Mouse (Mus musculus): ENCODE measurements around the gene Olfr732. TPM values are rescaled to one million over a fixed set of nuclear protein-coding genes. Genes with fewer than 3 reads are reported as not detected.

Olfr732 gene
- polyA plus RNA-seq (2015; fragmentation: Nextera tagmentation; extraction: Ambion mirVana) = not detected in 2 replicates

GRCm38 (mm10) chr14:50284106-50284505 is at the start of gene Olfr732:
Gene Olfr732, minus strand, starts transcription at chr14:50284206.

GRCm38 (mm10) chr14:50326661-50327060 is 42.7 kb upstream of the Olfr732 start, which contains the start of gene Olfr734:
Gene Olfr734, minus strand, starts transcription at chr14:50326761.

GRCm38 (mm10) chr14:50301422-50301821 is 17.4 kb upstream of the Olfr732 start, which contains the start of gene Olfr733:
Gene Olfr733, minus strand, starts transcription at chr14:50301522.

GRCm38 (mm10) chr14:50241766-50242165 is 42.2 kb downstream of the Olfr732 start, which contains the start of gene Olfr731:
Gene Olfr731, minus strand, starts transcription at chr14:50241866.

Other genes starting within 250 kb of the Olfr732 start
- not detected in 2 replicates for gene Olfr725, start 243.8 kb downstream of the Olfr732 start, polyA plus RNA-seq (2015; fragmentation: Nextera tagmentation; extraction: Ambion mirVana)
- gene Olfr726, start 193.3 kb downstream of the Olfr732 start, polyA plus RNA-seq (2015; fragmentation: Nextera tagmentation; extraction: Ambion mirVana) = not detected in 2 replicates
- gene Olfr727, start 161.0 kb downstream of the Olfr732 start, polyA plus RNA-seq (2015; fragmentation: Nextera tagmentation; extraction: Ambion mirVana) = not detected in 2 replicates
- gene Olfr728, start 141.5 kb downstream of the Olfr732 start, polyA plus RNA-seq (2015; fragmentation: Nextera tagmentation; extraction: Ambion mirVana) = not detected in 2 replicates
- not detected in 2 replicates for gene Olfr729, start 131.3 kb downstream of the Olfr732 start, polyA plus RNA-seq (2015; fragmentation: Nextera tagmentation; extraction: Ambion mirVana)
- gene Olfr730, start 96.0 kb downstream of the Olfr732 start, polyA plus RNA-seq (2015; fragmentation: Nextera tagmentation; extraction: Ambion mirVana) = not detected in 2 replicates
- gene Olfr731, start 42.3 kb downstream of the Olfr732 start, polyA plus RNA-seq (2015; fragmentation: Nextera tagmentation; extraction: Ambion mirVana) = not detected in 2 replicates
- not detected in 2 replicates for gene Olfr733, start 17.3 kb upstream of the Olfr732 start, polyA plus RNA-seq (2015; fragmentation: Nextera tagmentation; extraction: Ambion mirVana)
- not detected in 2 replicates for gene Olfr734, start 42.6 kb upstream of the Olfr732 start, polyA plus RNA-seq (2015; fragmentation: Nextera tagmentation; extraction: Ambion mirVana)
- not detected in 2 replicates for gene Olfr735, start 64.7 kb upstream of the Olfr732 start, polyA plus RNA-seq (2015; fragmentation: Nextera tagmentation; extraction: Ambion mirVana)
- gene Tlr11, start 73.7 kb upstream of the Olfr732 start, polyA plus RNA-seq (2015; fragmentation: Nextera tagmentation; extraction: Ambion mirVana) = not detected in 2 replicates
- gene Olfr736, start 97.0 kb upstream of the Olfr732 start, polyA plus RNA-seq (2015; fragmentation: Nextera tagmentation; extraction: Ambion mirVana) = not detected in 2 replicates
- gene Olfr738, start 123.4 kb upstream of the Olfr732 start, polyA plus RNA-seq (2015; fragmentation: Nextera tagmentation; extraction: Ambion mirVana) = not detected in 2 replicates
- gene Olfr739, start 134.4 kb upstream of the Olfr732 start, polyA plus RNA-seq (2015; fragmentation: Nextera tagmentation; extraction: Ambion mirVana) = not detected in 2 replicates
- gene Olfr740, start 161.3 kb upstream of the Olfr732 start, polyA plus RNA-seq (2015; fragmentation: Nextera tagmentation; extraction: Ambion mirVana) = not detected in 2 replicates
- gene Olfr741, start 188.5 kb upstream of the Olfr732 start, polyA plus RNA-seq (2015; fragmentation: Nextera tagmentation; extraction: Ambion mirVana) = not detected in 2 replicates
- gene Olfr742, start 219.4 kb upstream of the Olfr732 start, polyA plus RNA-seq (2015; fragmentation: Nextera tagmentation; extraction: Ambion mirVana) = not detected in 2 replicates
- gene Olfr743, start 237.6 kb upstream of the Olfr732 start, polyA plus RNA-seq (2015; fragmentation: Nextera tagmentation; extraction: Ambion mirVana) = not detected in 2 replicates